Mouse (Mus musculus) CH12.LX (cell line): ENCODE measurements around the gene Rnf145.

Experiments used
- CTCF ChIP-seq, 2 experiments: IDR thresholded peaks in 1 of 2; conservative IDR thresholded peaks in 1 of 2; 2 replicates each; pipeline ENCODE4 v1.5.1; 2011 to 2012; ENCODE audit warnings: low read depth in 2 of 2, low read length in 2 of 2, improper control_type of control experiment in 1 of 2, inconsistent platforms in 1 of 2, mild to moderate bottlenecking in 1 of 2, moderate library complexity in 1 of 2
- E2F4 ChIP-seq: IDR thresholded peaks from 2 replicates; pipeline ENCODE4 v1.6.1; 2011; ENCODE audit warnings: low read depth, low read length, improper control_type of control experiment; ENCODE audit not compliant: insufficient replicate concordance
- HCFC1 ChIP-seq: IDR thresholded peaks from 2 replicates; pipeline ENCODE4 v1.6.1; 2012; ENCODE audit warnings: low read depth, mild to moderate bottlenecking, inconsistent platforms, low read length, improper control_type of control experiment
- RCOR1 ChIP-seq: conservative IDR thresholded peaks from 2 replicates; pipeline ENCODE4 v1.6.1; 2012; ENCODE audit warnings: low read depth, mild to moderate bottlenecking, inconsistent platforms, low read length, improper control_type of control experiment
- TCF12 ChIP-seq: IDR thresholded peaks from 2 replicates; pipeline ENCODE4 v1.6.1; 2014; ENCODE audit warnings: low read depth, mild to moderate bottlenecking, inconsistent platforms, low read length, improper control_type of control experiment
- ZMIZ1 ChIP-seq: IDR thresholded peaks from 2 replicates; pipeline ENCODE4 v1.6.1; 2012; ENCODE audit warnings: low read depth, mild to moderate bottlenecking, inconsistent platforms, low read length, improper control_type of control experiment

DNA sequence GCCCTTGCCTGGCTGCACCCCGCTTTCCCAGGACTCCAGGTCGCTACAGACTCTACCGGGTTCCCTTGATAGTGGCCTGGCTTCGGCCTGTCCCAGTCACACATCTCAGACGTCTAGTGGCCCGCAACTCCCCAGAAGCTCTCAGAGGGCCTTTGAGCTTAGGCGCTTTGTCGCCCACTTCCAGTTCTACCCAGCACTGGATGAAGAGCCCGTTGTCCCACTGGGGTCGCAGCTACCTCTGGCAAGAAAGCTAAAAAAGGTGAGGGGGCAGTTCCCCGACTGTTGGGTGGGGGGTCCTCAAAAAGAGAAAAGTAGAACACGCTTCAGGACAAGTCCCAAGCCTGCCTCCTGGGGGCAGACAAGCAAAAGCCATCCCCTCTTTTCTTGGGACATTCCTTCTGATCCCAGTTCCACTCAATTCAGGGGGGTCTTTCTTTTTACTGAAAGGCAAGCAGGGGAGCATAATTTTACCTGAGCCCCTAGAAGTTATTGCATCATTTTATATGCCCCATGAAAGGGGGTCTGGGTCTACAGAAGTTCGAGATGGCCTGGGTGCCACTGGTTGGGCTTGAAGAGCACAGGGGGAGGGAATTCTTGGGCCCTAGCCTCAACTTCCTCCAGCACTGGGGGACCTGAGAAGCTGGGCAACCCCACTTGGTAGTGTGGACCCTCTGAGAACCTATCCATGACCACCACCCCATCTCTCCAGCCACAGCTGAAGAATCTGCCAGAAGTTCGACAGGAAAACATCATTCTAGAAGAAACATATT lies 94.8 kb downstream of the Rnf145 start:
- TF ChIP-seq E2F4 (no peak), HCFC1 (no peak), RCOR1 (no peak), ZMIZ1 (peak; percentile 72; the same call in 1 of the 2 replicates), CTCF (conservative IDR thresholded peaks at IDR 0.05 in 1 of 2, IDR thresholded peaks at IDR 0.05 in 1 of 2; ENCODE audit: low read depth in 2 of 2, low read length in 2 of 2) (peak; percentile 13 to 73; a peak in 2 of 4 replicates), TCF12 (peak; percentile 36; the same call in 1 of the 2 replicates)
